Mouse (Mus musculus) kidney, postnatal 0 days (tissue): ENCODE measurements around the gene Dnph1. TPM values are rescaled to one million over a fixed set of nuclear protein-coding genes. Genes with fewer than 3 reads are reported as not detected.

Experiments
- ATAC-seq: fragments of 200-750 bp; cut with Nextera tagmentation; replicated peaks from 2 replicates; pipeline ENCODE4 v1.8.0; 2017; ENCODE audit warnings: low read depth, moderate number of reproducible peaks, moderate TSS enrichment, moderate library complexity; ENCODE audit not compliant: low FRiP score
- DNase-seq: peaks from one replicate; pipeline ENCODE4 v3.0.0-alpha.2; 2016; ENCODE audit warnings: low spot score
- H3K27ac ChIP-seq: fragments of 300-500 bp; sonication (generic); 2 replicates; pipeline ENCODE4 v1.5.1; 2014; ENCODE audit warnings: mild to moderate bottlenecking
- H3K27me3 ChIP-seq: fragments of 300-500 bp; sonication (generic); 2 replicates; pipeline ENCODE4 v1.6.1; 2014; ENCODE audit warnings: low read length, mixed read lengths; ENCODE audit not compliant: insufficient read depth
- H3K36me3 ChIP-seq: fragments of 300-500 bp; sonication (generic); 2 replicates; pipeline ENCODE4 v1.6.1; 2014; ENCODE audit warnings: low read length, mixed read lengths; ENCODE audit not compliant: insufficient read depth
- H3K4me1 ChIP-seq: fragments of 300-500 bp; sonication (generic); replicated peaks from 2 replicates; pipeline ENCODE4 v1.6.1; 2014; ENCODE audit warnings: antibody characterized with exemption, low read length, mixed read lengths; ENCODE audit not compliant: insufficient read depth
- H3K4me2 ChIP-seq: fragments of 300-500 bp; sonication (generic); 2 replicates; pipeline ENCODE4 v1.6.1; 2014; ENCODE audit warnings: mild to moderate bottlenecking, low read length, moderate library complexity, mixed read lengths
- H3K4me3 ChIP-seq: fragments of 300-500 bp; sonication (generic); replicated peaks from 2 replicates; pipeline ENCODE4 v1.5.1; 2014; ENCODE audit warnings: low read depth, low read length
- H3K9ac ChIP-seq: fragments of 300-500 bp; sonication (generic); 2 replicates; pipeline ENCODE4 v1.6.1; 2014; ENCODE audit warnings: low read depth, low read length
- H3K9me3 ChIP-seq: fragments of 300-500 bp; sonication (generic); replicated peaks from 2 replicates; pipeline ENCODE4 v1.6.1; 2016; ENCODE audit warnings: low read length, inconsistent platforms, mixed read lengths
- CTCF ChIP-seq: IDR thresholded peaks from 2 replicates; pipeline ENCODE4 v1.5.1; 2016; ENCODE audit warnings: antibody characterized with exemption, low read depth, mild to moderate bottlenecking, moderate library complexity
- WGBS: fragments of 180-500 bp; shearing (Covaris S2); extraction: QIAGEN DNeasy Blood & Tissue Kit; methylation state at CpG from one replicate; pipeline ENCODE4 v1.1.7; 2014; 5-methylcytosine and 5-hydroxymethylcytosine counted together
- polyA plus RNA-seq: library from polyadenylated mRNA; unstranded; fragments of >200 nt; fragmentation: Nextera tagmentation; extraction: Ambion mirVana; gene quantifications from 2 replicates; pipeline ENCODE4 v1.2.1, GENCODE M21; 2015

The Dnph1 gene
- 31.8 and 32.7 TPM in 2 replicates for polyA plus RNA-seq

- H3K4me2 ChIP-seq = peak within 1 kb of the TSS; percentile 83
- peaks cover 5% of the 10 kb centered on the region for H3K4me1 ChIP-seq
- H3K36me3 ChIP-seq = no peaks in the 10 kb centered on the region
- 0% methylated on average over 42 of the region's 44 CpGs for WGBS
- TF ChIP-seq CTCF = no peak
- no peak within 1 kb of the TSS for H3K27ac ChIP-seq
- ATAC-seq (peak; percentile 85), DNase-seq (peak; percentile 94)
- H3K4me3 ChIP-seq = peak within 1 kb of the TSS; percentile 44
- H3K9me3 ChIP-seq = no peaks in the 10 kb centered on the region
- H3K27me3 ChIP-seq = no peaks in the 10 kb centered on the region
- peak within 1 kb of the TSS; percentile 60 for H3K9ac ChIP-seq
Measured at GRCm38 (mm10) chr17:46496623-46497434, at the start of gene Dnph1. TSS of gene Dnph1 (plus strand) at chr17:46496711.

- Histone ChIP-seq H3K36me3 (no peaks in the 10 kb centered on the region), H3K27me3 (peaks cover 27% of the 10 kb centered on the region), H3K9ac (no peak overlapping the region), H3K27ac (no peak overlapping the region), H3K9me3 (no peaks in the 10 kb centered on the region), H3K4me1 (peaks cover 12% of the 10 kb centered on the region; the same call in 1 of the 2 replicates), H3K4me3 (no peak overlapping the region), H3K4me2 (no peak overlapping the region)
- no peak for TF ChIP-seq CTCF
- ATAC-seq (peak; percentile 55), DNase-seq (no peak)
- WGBS = 38% methylated on average over 5 of the region's 5 CpGs
Measured at GRCm38 (mm10) chr17:46452683-46453082, 43.8 kb upstream of the Dnph1 start.

GRCm38 (mm10) chr17:46453302-46453948 is 43.1 kb upstream of the Dnph1 start:
- Histone ChIP-seq H3K27me3 (peaks cover 27% of the 10 kb centered on the region), H3K36me3 (no peaks in the 10 kb centered on the region), H3K4me3 (no peak overlapping the region), H3K9me3 (no peaks in the 10 kb centered on the region), H3K27ac (no peak overlapping the region), H3K4me2 (peak overlapping the region; percentile 76; the same call in 1 of the 2 replicates), H3K9ac (no peak overlapping the region), H3K4me1 (peaks cover 12% of the 10 kb centered on the region; the same call in 1 of the 2 replicates)
- 0 out of 2 replicates have a peak, but pooled peaks have one; percentile 8 for ATAC-seq
- TF ChIP-seq CTCF = no peak
- DNase-seq = no peak
- 7% methylated on average over 13 of the region's 13 CpGs for WGBS

GRCm38 (mm10) chr17:46453970-46454411 is 42.5 kb upstream of the Dnph1 start:
- 0 out of 2 replicates have a peak, but pooled peaks have one; percentile 5 for ATAC-seq
- no peak overlapping the region for H3K27ac ChIP-seq
- H3K4me2 ChIP-seq = peak overlapping the region; percentile 76
- H3K4me3 ChIP-seq = peak overlapping the region; percentile 38
- peaks cover 30% of the 10 kb centered on the region for H3K27me3 ChIP-seq
- TF ChIP-seq CTCF = no peak; the same call in 1 of the 2 replicates
- H3K9me3 ChIP-seq = no peaks in the 10 kb centered on the region
- peak; percentile 35 for DNase-seq
- no peaks in the 10 kb centered on the region for H3K36me3 ChIP-seq
- 2% methylated on average over 26 of the region's 26 CpGs for WGBS
- H3K4me1 ChIP-seq = peaks cover 12% of the 10 kb centered on the region; the same call in 1 of the 2 replicates
- H3K9ac ChIP-seq = no peak overlapping the region

- WGBS = 3% methylated on average over 9 of the region's 9 CpGs
- no peak for TF ChIP-seq CTCF
- Histone ChIP-seq H3K36me3 (no peaks in the 10 kb centered on the region), H3K9me3 (no peaks in the 10 kb centered on the region), H3K27me3 (peaks cover 30% of the 10 kb centered on the region), H3K27ac (no peak overlapping the region), H3K4me3 (peak overlapping the region; percentile 38), H3K4me1 (peaks cover 12% of the 10 kb centered on the region; the same call in 1 of the 2 replicates), H3K4me2 (peak overlapping the region; percentile 76), H3K9ac (no peak overlapping the region)
- DNase-seq (peak; percentile 18), ATAC-seq (no peak)
Measured at GRCm38 (mm10) chr17:46454539-46454938, 42.0 kb upstream of the Dnph1 start.

GRCm38 (mm10) chr17:46455110-46455691 is 41.3 kb upstream of the Dnph1 start:
- no peak overlapping the region for H3K9ac ChIP-seq
- H3K4me1 ChIP-seq = peaks cover 12% of the 10 kb centered on the region; the same call in 1 of the 2 replicates
- peaks cover 35% of the 10 kb centered on the region for H3K27me3 ChIP-seq
- peak; percentile 32 for DNase-seq
- H3K36me3 ChIP-seq = no peaks in the 10 kb centered on the region
- peak overlapping the region; percentile 38 for H3K4me3 ChIP-seq
- WGBS = 2% methylated on average over 33 of the region's 33 CpGs
- peak overlapping the region; percentile 76 for H3K4me2 ChIP-seq
- no peaks in the 10 kb centered on the region for H3K9me3 ChIP-seq
- no peak for ATAC-seq
- no peak overlapping the region for H3K27ac ChIP-seq
- no peak for TF ChIP-seq CTCF
